Mouse (Mus musculus): Measurements from ENCODE around the gene Hk2. TPM values are rescaled to one million over a fixed set of nuclear protein-coding genes. Genes with fewer than 3 reads are reported as not detected.

The Hk2 gene
- total RNA-seq, 1 experiment = 155 TPM

GRCm38 (mm10) chr6:82763871-82764503 is 10.3 kb downstream of the Hk2 start:
- Histone ChIP-seq H3K4me1 (ENCODE audit: control insufficient read depth in 2 of 2, insufficient read depth in 2 of 2, low read length in 2 of 2, poor library complexity in 1 of 2) (peaks cover 16 to 27% of the 10 kb centered on the region in 2 experiments; a peak in 3 of 4 replicates), H3K27ac (ENCODE audit: insufficient read depth, low read depth, low read length, poor library complexity, severe bottlenecking) (no peak overlapping the region), H3K9me3 (ENCODE audit: control insufficient read depth, insufficient read depth, low read depth, low read length) (no peaks in the 10 kb centered on the region), H3K36me3 (ENCODE audit: control insufficient read depth, insufficient read depth, low read length, poor library complexity, severe bottlenecking) (peaks cover 6% of the 10 kb centered on the region), H3K4me3 (ENCODE audit: insufficient read depth in 1 of 2, low read depth in 1 of 2, low read length in 2 of 2, poor library complexity in 1 of 2, severe bottlenecking in 1 of 2) (no peak overlapping the region; a peak in 1 of 4 replicates), H3K9ac (ENCODE audit: insufficient read depth, low read depth, low read length, poor library complexity, severe bottlenecking) (no peak overlapping the region)
- in situ Hi-C loops (cut with MboI; ENCODE audit: low sequenced_read_pairs in 2 of 2, unreplicated experiment in 2 of 2) = no loop called here
- TF ChIP-seq CHD2 (IDR thresholded peaks at IDR 0.05; ENCODE audit: low read depth, low read length) (no peak), MAFK (IDR thresholded peaks at IDR 0.05; ENCODE audit: insufficient read depth, low read depth, low read length) (no peak), ZNF384 (IDR thresholded peaks at IDR 0.05; ENCODE audit: low read depth, low read length) (no peak), HCFC1 (IDR thresholded peaks at IDR 0.05; ENCODE audit: borderline replicate concordance, insufficient read depth, low read length) (no peak), ZC3H11A (IDR thresholded peaks at IDR 0.05; ENCODE audit: borderline replicate concordance, low read depth, low read length) (no peak)
- no peak for DNase-seq (ENCODE audit: low read depth, low spot score)

- in situ Hi-C loops (cut with MboI; ENCODE audit: low sequenced_read_pairs in 2 of 2, unreplicated experiment in 2 of 2) = no loop called here
Observed at GRCm38 (mm10) chr6:82762728-82763127, 11.5 kb downstream of the Hk2 start.

GRCm38 (mm10) chr6:82760749-82761357 is 13.4 kb downstream of the Hk2 start:
- peaks cover 6% of the 10 kb centered on the region for H3K36me3 ChIP-seq (ENCODE audit: control insufficient read depth, insufficient read depth, low read length, poor library complexity, severe bottlenecking)
- H3K4me3 ChIP-seq (ENCODE audit: insufficient read depth in 1 of 2, low read depth in 1 of 2, low read length in 2 of 2, poor library complexity in 1 of 2, severe bottlenecking in 1 of 2) = no peak overlapping the region
- in situ Hi-C loops (cut with MboI; ENCODE audit: low sequenced_read_pairs in 2 of 2, unreplicated experiment in 2 of 2) = no loop called here

More at GRCm38 (mm10) chr6:82762728-82763127, 11.5 kb downstream of the Hk2 start:
- TF ChIP-seq HCFC1 (IDR thresholded peaks at IDR 0.05; ENCODE audit: borderline replicate concordance, insufficient read depth, low read length) (no peak), CHD2 (IDR thresholded peaks at IDR 0.05; ENCODE audit: low read depth, low read length) (no peak), MAFK (IDR thresholded peaks at IDR 0.05; ENCODE audit: insufficient read depth, low read depth, low read length) (no peak)
- H3K4me3 ChIP-seq (ENCODE audit: insufficient read depth in 1 of 2, low read depth in 1 of 2, low read length in 2 of 2, poor library complexity in 1 of 2, severe bottlenecking in 1 of 2) = no peak overlapping the region
- no peak overlapping the region for H3K27ac ChIP-seq (ENCODE audit: insufficient read depth, low read depth, low read length, poor library complexity, severe bottlenecking)
- no peak for DNase-seq (ENCODE audit: low read depth, low spot score)
- H3K4me1 ChIP-seq (ENCODE audit: control insufficient read depth in 2 of 2, insufficient read depth in 2 of 2, low read length in 2 of 2, poor library complexity in 1 of 2) = peaks cover 18 to 27% of the 10 kb centered on the region in 2 experiments
- H3K9me3 ChIP-seq (ENCODE audit: control insufficient read depth, insufficient read depth, low read depth, low read length) = no peaks in the 10 kb centered on the region
- no peak overlapping the region for H3K9ac ChIP-seq (ENCODE audit: insufficient read depth, low read depth, low read length, poor library complexity, severe bottlenecking)
- peaks cover 6% of the 10 kb centered on the region for H3K36me3 ChIP-seq (ENCODE audit: control insufficient read depth, insufficient read depth, low read length, poor library complexity, severe bottlenecking)

GRCm38 (mm10) chr6:82759241-82759640 is 15.0 kb downstream of the Hk2 start:
- Histone ChIP-seq H3K9ac (ENCODE audit: insufficient read depth, low read depth, low read length, poor library complexity, severe bottlenecking) (no peak overlapping the region), H3K4me1 (ENCODE audit: control insufficient read depth in 2 of 2, insufficient read depth in 2 of 2, low read length in 2 of 2, poor library complexity in 1 of 2) (peaks cover 15 to 21% of the 10 kb centered on the region in 2 experiments), H3K27ac (ENCODE audit: insufficient read depth, low read depth, low read length, poor library complexity, severe bottlenecking) (no peak overlapping the region), H3K9me3 (ENCODE audit: control insufficient read depth, insufficient read depth, low read depth, low read length) (no peaks in the 10 kb centered on the region), H3K36me3 (ENCODE audit: control insufficient read depth, insufficient read depth, low read length, poor library complexity, severe bottlenecking) (peaks cover 8% of the 10 kb centered on the region), H3K4me3 (ENCODE audit: insufficient read depth in 1 of 2, low read depth in 1 of 2, low read length in 2 of 2, poor library complexity in 1 of 2, severe bottlenecking in 1 of 2) (no peak overlapping the region)
- DNase-seq (ENCODE audit: low read depth, low spot score) = no peak
- in situ Hi-C loops (cut with MboI; ENCODE audit: low sequenced_read_pairs in 2 of 2, unreplicated experiment in 2 of 2) = no loop called here
- TF ChIP-seq CHD2 (IDR thresholded peaks at IDR 0.05; ENCODE audit: low read depth, low read length) = no peak
- TF ChIP-seq ZNF384 (IDR thresholded peaks at IDR 0.05; ENCODE audit: low read depth, low read length) = no peak

More at GRCm38 (mm10) chr6:82760749-82761357, 13.4 kb downstream of the Hk2 start:
- TF ChIP-seq CHD2 (IDR thresholded peaks at IDR 0.05; ENCODE audit: low read depth, low read length) (peak; percentile 47; the same call in 1 of the 2 replicates), ZNF384 (IDR thresholded peaks at IDR 0.05; ENCODE audit: low read depth, low read length) (no peak), HCFC1 (IDR thresholded peaks at IDR 0.05; ENCODE audit: borderline replicate concordance, insufficient read depth, low read length) (no peak)
- H3K27ac ChIP-seq (ENCODE audit: insufficient read depth, low read depth, low read length, poor library complexity, severe bottlenecking) = no peak overlapping the region
- no peaks in the 10 kb centered on the region for H3K9me3 ChIP-seq (ENCODE audit: control insufficient read depth, insufficient read depth, low read depth, low read length)
- no peak overlapping the region for H3K9ac ChIP-seq (ENCODE audit: insufficient read depth, low read depth, low read length, poor library complexity, severe bottlenecking)
- H3K4me1 ChIP-seq (ENCODE audit: control insufficient read depth in 2 of 2, insufficient read depth in 2 of 2, low read length in 2 of 2, poor library complexity in 1 of 2) = peaks cover 18 to 29% of the 10 kb centered on the region in 2 experiments
- DNase-seq (ENCODE audit: low read depth, low spot score) = no peak

Measured in ES-E14 (cell line).